Mouse (Mus musculus): ENCODE results near the gene Rmdn2.

Rmdn2 gene

DNA sequence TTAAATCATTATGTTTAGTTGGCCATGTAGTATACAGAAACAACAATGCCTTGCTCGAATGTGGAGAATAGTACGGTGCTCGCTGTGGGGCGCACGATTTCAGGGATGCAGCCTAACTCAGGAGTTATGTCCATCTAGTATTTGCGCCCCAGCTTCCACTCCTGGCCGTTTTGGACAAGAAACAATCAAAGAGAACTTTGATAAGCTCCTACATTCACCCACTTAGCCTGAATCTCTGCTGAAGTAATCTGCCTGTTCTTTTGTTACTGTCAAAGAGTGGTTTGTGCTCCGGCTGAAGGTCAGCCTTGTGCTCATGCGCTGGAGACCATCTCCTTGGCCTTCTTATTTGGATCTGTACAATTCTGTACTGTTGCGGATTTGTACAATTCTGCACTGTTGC, 6.8 kb downstream of the Rmdn2 start:
- DNase-seq = no peak

DNA sequence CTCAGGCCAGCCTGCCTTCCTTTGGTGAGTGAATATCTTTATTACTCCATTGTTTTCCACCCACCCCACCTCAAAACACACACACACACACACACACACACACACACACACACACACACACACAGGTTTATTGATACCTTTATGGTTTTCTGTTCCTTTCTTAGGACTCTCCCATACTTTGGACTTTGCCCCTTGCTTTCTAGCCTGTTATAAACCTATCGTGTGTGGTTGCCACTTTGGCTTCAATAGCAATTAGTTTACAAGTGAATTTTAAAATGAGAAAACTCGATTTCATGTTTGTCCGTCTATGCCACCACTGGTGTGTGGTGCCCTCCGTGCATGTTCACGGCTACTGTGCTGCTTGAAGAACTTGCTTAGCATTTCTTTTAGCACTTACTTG, 7.3 kb downstream of the Rmdn2 start:
- DNase-seq = no peak

DNA sequence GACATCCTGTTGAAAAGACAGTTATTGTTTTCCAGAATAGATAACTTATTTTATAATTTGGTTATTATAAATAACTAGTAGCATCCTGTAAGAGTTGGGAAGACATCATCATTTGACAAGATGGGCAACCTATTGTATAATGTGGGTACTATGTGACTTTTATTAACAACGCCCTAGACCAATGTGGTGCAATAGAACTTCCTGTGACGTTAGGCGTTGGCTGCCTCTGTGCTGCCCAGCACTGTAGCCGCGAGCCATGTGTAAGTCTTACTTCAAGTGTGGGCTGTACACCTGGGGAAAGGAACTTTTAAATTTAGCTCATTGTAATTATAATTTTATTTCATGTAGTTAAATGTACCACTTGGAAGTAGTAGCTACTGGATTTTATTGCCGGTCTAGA, 10.4 kb downstream of the Rmdn2 start:
- DNase-seq = no peak

- DNase-seq = no peak
Observed at GRCm38 (mm10) chr17:79622574-79622973, 10.9 kb downstream of the Rmdn2 start.

- DNase-seq = no peak
Observed at GRCm38 (mm10) chr17:79623841-79624240, 12.2 kb downstream of the Rmdn2 start.

GRCm38 (mm10) chr17:79626241-79626816, 14.7 kb downstream of the Rmdn2 start:
- DNase-seq = no peak

- no peak for DNase-seq
Observed at GRCm38 (mm10) chr17:79649893-79650292, 38.2 kb downstream of the Rmdn2 start.

DNA sequence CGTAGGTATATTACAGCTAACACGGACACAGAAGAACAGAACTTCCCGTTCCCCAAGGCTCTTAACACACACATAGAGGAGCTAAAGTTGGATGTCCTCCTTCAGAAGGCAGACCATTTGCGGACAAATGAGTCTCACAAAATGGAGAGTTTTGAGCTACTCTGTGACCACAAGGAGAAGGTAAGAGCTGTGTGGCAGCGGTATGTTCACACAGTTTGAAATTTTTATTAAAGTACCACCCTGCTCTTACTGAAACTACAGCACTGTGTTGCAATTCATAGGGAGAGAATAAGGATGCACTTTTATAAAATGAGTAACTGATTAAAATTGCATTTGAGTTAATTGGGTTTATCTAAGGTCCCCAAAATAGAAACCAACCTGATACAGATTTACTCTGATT, 38.6 kb downstream of the Rmdn2 start:
- no peak for DNase-seq

- DNase-seq = no peak
Observed at GRCm38 (mm10) chr17:79653171-79653570, 41.5 kb downstream of the Rmdn2 start.

DNA sequence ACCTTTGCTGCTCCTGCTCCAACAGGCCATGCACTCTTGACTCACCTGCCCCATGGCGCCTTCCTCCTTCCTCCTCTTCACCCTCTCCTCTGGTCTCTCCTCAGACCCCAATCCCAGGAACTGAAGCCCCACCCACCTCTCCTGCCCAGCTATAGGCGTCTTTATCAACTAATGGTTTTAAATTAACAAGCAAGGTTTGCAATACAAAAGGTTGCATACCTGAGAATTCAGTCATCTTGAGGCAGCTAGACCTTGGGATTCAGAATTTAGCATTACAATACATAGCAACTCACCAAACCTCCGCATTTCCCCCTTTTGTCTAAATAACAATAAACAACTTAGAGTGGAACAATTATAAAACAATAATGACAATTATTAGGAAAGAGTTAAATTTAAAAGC, 42.5 kb downstream of the Rmdn2 start:
- DNase-seq = no peak

DNA sequence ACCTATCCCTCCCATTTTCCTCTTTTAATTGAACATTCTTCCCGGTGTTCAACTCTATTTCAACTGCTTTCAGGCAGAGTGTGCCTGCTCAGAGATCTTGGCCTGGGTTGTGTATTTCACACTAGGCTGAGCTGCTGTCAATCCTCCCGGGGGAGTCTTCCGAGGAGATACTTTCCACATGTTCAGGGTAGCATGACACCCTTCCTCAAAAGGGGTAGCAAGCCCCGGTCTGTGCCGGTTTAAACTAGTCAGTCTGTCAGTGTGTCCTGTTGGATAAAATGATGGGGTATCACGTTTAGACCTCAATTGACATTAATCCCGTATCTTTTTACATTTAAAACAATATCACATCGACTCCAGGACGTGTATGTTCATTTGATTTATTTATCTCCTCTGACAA, 46.1 kb downstream of the Rmdn2 start:
- no peak for DNase-seq

DNA sequence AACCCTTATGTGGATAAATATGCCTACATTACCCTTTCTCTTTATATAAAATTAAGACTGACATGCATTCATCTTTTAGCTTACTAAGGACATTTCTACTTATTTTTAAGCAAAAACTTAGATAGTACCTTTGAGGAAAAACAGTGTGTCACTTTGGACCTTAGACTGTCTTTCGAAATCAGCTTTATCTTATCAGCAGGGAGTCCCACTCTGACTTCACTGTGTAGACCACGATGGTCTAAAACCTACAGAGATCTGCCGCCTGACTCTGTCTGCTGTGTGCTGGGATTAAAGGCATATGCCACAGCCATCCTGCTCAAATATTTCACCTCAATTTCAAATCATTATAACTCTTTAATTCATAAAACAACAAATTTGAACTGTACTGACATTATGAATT, 46.8 kb downstream of the Rmdn2 start:
- DNase-seq = no peak

DNA sequence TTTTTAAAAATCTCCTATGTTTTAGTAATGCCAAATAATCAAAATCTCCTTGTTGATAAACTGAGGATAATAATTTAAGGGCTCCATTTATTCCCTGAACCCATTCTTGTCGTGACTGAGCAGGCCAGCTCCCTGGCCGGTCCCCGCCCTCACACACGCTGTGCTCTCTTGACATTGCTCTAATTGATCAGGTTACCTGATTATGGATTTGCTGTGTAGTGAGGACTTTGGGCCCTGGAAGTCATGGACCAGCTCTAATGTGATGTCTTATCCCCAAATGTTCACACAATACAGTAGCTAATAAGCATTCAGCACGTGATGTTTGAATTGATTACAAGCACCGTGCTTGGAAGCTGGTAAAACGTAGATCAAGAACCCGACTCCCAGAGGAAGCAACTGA, 47.2 kb downstream of the Rmdn2 start:
- DNase-seq = no peak

DNA sequence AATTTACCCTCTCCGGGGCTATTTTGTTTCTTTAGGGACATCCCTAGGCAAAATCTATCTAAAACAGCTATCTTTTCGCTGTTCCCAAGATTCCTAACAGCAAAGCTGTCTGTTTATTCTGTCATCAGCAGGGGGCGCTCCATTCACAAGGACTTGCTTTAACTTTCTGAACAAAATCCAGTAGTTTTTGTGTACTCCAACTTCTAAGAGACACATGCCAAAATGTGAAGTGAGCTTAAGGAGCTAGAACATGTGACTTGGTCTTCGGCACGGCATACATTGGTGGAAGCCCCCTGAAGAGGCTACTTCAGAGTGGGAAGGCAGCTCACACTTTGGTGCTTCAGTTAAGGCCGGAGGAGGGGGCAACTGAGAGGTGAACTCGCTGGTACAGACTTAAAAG, 49.7 kb downstream of the Rmdn2 start:
- DNase-seq = peak; percentile 36 to 55

DNA sequence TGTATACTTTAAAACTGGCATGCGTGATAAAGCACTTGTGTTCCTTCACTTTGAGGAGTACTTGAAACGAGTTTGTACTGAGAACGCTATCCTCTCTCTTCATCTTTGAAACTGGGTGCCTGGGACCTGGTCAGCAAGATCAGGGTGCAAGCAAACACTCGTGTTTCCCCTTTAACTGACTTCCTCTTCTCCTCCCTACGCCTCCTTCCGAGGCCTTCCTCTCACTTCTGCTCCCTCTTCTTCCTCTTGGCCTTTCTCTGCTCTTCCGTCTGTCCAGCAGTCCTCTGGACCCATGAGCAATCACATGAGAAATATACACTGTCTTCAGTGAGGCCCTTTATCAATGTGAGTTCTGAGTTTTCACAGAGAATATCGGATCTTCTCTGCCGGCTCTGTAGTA, 50.2 kb downstream of the Rmdn2 start:
- no peak for DNase-seq

DNA sequence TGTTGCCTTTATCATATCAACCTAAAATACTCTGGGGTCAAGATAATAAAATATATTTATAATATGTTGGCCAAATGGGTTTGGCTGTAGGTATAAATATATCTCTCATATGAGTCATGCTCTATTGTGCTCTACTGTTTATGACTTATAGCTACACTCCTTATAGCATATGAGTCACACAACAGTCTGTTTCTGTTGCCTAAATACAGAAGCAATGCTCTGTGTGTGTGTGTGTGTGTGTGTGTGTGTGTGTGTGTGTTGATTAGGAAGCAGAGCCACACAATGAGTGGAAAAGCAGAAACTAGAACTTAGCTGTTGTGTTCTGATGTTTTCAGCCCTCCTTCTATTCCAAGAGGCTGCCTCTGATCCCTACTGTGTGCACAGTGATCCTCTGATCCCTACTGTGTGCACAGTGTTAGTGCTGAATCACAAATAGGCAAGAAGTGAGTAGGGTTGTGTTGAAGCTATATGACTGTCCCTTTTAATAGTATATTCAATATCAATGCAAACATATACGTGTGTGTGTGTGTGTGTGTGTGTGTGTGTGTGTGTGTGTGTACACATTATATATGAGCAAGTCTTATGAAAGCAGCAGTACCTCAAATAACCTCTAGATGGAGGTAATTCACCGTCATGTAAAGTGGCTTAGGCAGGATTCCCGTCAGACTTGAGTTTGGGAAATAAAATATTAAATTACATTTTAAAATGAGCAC, 51.9 kb downstream of the Rmdn2 start:
- no peak for DNase-seq

- DNase-seq = no peak
Observed at GRCm38 (mm10) chr17:79664106-79664417, 52.4 kb downstream of the Rmdn2 start.

DNA sequence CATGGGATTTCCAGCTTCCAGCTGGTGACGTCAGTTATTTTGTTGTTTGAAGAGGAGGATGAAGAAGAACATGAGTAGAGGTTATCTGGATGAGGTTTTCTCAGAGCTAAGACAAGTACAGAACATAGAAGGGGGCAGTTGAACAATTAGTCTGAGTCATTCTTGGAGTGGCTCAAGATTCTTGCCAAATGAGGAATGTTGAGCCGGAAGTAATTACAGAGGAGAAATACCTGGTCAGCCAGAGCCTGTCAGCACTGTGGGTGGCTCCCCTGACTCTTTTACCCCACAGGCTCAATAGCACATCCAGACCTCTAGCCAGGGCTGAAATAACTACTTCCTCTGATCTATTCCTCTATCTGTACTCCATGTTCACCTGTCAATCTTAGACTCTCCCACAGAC, 59.2 kb downstream of the Rmdn2 start:
- DNase-seq = no peak

DNA sequence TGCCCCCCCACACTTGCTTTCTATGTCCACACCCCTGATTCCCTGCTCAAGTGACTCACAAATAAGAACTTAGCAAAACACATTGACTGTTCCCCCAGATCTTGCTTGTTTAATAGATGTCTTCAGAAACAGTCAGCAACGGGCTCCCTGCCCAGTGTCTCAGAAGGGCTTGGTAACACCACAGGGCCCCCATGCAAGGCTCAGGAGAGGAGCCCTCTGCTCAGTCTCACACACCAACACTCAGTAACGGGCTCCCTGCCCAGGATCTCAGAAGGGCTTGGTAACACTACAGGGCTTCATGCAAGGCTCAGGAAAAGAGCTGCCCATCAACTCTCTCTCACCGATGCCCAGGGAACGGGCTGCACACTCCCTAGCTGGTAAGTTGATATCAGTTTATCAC, 83.4 kb downstream of the Rmdn2 start:
- DNase-seq = no peak

DNA sequence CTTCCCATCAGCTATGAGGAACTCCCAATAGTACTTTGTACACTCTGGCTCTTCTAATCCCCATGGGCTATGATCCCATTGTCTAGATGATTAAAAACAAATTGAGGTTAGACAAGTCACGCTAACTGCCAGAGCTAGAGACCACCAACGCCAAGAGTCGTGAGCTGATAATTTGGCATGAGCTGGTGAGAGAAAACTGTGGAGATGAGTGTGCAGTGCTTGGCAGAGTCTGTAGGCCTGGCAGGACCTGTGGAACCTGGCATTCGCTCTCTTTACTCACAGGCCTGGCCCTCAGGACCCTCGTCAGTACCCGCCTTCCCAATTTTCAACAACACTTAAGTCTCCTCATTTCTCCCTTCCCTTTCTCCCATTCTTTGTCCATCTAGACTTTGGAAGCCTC, 83.9 kb downstream of the Rmdn2 start:
- DNase-seq = no peak

DNA sequence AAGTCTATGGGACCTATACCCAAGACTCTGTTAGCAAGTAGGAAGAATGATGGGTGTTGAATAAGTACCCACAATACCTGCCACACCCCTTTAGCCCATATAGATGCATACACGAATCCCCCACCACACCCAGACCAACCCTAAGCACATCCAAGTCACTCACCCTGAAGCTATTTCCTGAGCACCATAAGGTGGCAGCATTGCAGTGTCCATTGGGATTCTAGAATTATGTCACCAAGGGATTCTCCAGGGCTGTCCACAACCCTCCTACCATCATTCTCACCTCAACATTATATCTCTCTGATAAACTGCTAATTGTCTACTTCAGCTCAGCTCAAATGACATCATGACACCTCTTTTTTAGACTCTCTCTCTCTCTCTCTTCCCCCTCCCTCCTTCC, 87.5 kb downstream of the Rmdn2 start:
- DNase-seq = no peak

DNA sequence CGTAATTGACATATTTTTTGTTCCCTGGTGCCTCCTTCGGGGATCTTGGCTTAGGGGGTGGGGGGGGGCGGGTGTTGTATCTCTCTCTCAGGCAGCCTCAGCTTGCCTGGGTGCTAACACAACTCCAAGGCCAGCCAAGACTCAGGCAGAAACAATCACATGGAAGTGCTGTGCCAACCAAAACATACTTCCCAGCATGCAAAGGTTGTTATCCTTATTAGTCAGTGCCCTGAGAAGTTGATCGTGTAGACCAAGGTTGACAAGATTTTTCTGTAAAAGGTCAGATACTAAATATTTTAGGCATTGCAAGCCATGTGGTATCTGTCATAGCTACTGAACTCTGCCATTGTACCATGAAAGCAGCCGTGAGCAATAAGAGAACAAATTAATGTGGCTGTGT, 89.2 kb downstream of the Rmdn2 start:
- DNase-seq = no peak

- DNase-seq = no peak
Observed at GRCm38 (mm10) chr17:79705671-79706455, 94.2 kb downstream of the Rmdn2 start.

- no peak for DNase-seq
Observed at GRCm38 (mm10) chr17:79708168-79708567, 96.5 kb downstream of the Rmdn2 start.

DNA sequence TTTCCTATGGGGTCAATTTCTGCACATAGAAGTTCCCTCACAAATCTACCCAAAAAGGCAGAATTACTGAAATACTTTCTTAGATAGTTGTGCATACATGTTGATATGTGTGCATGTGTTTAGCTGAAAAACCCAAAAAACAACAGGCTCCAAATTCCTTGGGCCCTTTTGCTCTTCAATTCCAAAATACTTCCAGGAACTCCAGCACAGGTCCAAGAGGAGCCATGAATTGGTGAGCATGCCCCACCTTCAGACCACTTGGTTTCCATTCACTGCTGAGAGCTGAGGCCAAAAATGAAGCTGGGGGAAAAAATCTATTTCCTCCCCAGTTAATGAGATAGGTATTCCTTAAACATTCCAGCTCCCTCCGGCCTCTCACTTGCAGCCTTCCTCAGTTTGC, 98.1 kb downstream of the Rmdn2 start:
- DNase-seq = no peak

All from thymus, postnatal 36 days (tissue).